Mouse (Mus musculus): ENCODE measurements around the gene Hoxd4.

Gene Hoxd4

DNA sequence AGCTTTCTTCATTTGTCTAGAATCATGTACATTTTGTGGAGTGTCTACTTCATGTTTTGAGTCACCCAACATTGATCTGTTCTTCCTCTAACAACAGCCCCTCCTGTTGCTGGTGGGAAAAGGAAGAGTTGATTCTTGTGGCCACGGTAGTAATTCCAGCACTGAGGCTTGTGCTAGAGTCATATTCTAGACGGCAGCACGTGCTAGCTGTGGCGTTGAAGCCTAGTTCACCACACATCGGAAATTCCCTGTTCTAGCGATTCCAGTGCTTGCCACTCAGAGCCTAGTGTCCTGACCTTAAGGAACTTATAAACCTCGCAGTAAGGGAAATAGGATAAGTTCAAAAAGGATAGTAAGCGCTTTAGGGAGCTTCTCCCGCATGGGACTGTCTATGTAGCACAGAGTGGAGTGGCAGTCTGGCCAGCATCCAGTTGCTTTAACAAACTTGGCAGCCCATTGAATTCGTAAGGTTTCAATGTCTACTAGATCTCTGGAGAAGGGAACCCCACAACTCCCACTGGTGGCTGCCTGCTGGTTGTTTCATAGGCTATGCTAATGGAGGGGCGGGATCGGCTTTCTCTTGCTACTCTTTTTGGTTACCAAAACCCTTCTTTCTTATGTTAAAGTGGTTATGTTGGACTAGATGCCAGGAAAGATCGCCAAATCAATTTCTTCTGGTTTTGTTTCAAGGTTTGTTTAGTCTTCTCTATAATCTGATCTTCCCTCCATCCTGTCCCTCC, 66.0 kb downstream of the Hoxd4 start:
- DNase-seq (ENCODE audit: low read depth, low spot score), result no peak

Measured in mesoderm, embryonic 11.5 days (tissue).